Mouse (Mus musculus): ENCODE measurements around the gene Ppp3cb. TPM values are rescaled to one million over a fixed set of nuclear protein-coding genes. Genes with fewer than 3 reads are reported as not detected.
A peak's percentile ranks its signal among the peaks of the same experiment; 100 is the strongest.
"Not testable (repeated sequence)": the region's sequence is repeated elsewhere in the genome, so short reads cannot be mapped to it uniquely, and the experiment has no call there.

The Ppp3cb gene
- total RNA-seq (2017), result 55.1 and 94.1 TPM in 2 replicates

DNA sequence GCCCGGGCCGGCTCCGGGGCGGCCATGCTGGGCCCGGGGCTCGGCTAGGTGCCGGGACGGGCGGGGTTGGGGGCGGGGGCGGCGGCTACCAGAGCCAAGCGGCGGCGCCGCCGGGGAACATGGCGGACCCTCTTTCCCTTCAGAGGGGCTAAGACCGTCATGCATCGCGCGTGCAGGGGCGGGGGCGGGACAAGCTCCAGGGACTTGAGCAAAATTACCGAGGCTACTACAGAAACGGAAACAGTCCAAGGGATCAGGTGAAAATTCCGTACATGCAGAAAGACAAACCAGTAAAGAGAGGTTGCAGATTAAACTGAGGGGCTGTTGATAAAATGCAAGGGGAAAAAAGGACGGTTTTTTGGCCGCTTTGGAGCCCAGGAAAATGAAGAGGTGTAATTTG lies at the start of gene Ppp3cb:
Gene Ppp3cb, minus strand, starts transcription at position 159 of the 400 bp plus-strand sequence.
- ATAC-seq (replicated peaks; ENCODE audit: low read depth, poor library complexity, severe bottlenecking), result peak; percentile 91

DNA sequence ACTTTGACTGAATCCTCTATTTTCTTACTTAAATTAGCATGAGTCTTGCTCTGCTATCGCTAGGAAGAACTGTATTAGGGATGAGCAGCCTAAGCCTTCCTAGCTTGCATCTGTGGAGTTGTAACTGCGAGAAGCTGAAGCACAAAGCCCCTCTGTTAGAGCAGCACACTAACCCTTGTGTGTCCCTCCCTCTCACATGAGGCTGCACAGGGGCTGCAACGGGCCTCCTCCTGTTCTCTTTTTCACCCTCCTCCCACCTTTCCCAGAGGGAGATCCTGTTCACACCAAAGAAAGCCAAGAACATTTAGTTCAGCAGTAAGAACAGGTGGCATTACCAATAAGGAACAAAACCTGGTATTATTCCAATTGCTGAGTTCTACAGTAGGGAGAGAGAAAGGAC lies 49.4 kb upstream of the Ppp3cb start:
- ATAC-seq (replicated peaks; ENCODE audit: low read depth, poor library complexity, severe bottlenecking), result no peak

DNA sequence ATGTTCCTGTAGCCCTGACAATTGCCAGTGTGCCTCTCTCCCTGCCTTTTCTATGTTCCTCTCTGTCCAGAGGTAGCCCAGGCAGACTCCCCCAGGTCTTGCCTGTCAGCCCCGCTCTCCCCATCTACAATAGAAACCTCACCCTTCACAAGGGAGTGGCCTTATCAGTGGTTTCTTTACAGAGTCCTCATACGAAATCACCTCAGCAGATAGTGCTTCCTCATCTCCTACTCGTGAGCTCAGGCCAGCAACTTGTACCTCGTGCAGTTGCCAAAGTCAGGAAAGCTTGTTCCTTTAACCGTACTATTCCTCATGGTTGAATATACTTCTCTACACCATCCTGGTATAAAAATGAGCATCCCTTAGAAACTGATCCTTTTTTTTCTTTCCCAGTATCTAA lies 41.1 kb upstream of the Ppp3cb start:
- no peak for ATAC-seq (replicated peaks; ENCODE audit: low read depth, poor library complexity, severe bottlenecking)

DNA sequence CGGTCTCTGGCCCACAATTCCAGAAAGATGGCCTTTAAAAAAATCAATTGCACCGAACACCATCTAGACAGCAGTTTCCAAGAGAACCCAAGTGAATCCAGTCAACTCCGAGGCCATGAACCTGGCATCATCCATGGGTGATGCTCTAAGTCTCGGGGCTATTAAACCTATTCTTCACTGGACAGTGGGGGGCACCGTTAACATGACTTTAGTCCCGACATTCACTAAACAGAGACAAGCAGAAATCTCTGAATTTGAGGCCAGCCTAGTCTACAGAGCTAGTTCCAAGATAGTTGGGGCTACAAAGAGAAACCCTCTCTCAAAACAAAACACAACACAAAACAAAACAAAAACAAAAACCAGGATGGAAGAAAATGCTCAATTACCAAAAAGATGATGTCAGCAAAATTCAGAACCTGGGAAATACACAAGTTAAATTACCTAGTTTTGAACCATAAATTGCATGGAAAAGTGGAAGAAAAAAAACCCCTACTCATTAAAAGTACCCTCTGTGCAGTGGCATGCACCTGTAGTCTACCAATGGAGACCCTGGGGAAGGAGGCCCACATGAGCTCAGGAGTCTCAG lies 32.5 kb upstream of the Ppp3cb start:
- no peak for ATAC-seq (replicated peaks; ENCODE audit: low read depth, poor library complexity, severe bottlenecking)

DNA sequence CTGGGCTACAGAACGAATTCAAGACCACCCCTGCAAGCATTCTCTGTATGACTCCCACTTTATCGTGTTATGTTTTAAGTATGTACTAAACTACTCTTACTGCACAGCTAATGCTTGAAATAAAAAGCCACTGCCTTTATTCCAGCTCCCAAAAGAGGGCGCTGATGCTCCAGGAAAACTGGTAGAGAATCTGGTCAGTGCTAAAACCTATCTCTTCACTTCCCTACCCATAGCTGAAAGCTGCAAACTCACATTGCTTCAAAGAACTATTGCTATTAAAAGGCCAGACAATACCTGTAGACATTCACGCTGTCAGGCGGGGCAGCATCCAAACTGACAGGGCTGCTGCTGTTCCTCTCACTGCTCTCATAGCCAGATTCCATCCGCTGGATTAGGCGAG lies 29.8 kb upstream of the Ppp3cb start:
- ATAC-seq (replicated peaks; ENCODE audit: low read depth, poor library complexity, severe bottlenecking), result peak; percentile 82

DNA sequence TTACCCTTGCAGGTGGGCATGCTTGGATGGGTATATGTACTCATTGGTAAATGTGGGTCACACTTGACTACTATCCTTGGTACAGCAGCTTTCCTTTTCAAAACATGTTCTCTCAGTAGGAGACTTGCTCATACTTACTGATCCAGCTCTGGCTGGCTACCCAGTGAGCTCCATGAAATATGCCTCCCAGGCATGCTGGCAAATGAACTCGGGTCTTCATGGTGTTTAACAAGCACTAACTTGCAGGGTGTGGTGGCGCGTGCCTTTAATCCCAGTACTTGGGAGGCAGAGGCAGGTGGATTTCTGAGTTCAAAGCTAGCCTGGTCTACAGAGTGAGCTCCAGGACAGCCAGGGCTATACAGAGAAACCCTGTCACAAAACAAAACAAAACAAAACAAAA lies 26.8 kb upstream of the Ppp3cb start:
- ATAC-seq (replicated peaks; ENCODE audit: low read depth, poor library complexity, severe bottlenecking), result not testable (repeated sequence)

DNA sequence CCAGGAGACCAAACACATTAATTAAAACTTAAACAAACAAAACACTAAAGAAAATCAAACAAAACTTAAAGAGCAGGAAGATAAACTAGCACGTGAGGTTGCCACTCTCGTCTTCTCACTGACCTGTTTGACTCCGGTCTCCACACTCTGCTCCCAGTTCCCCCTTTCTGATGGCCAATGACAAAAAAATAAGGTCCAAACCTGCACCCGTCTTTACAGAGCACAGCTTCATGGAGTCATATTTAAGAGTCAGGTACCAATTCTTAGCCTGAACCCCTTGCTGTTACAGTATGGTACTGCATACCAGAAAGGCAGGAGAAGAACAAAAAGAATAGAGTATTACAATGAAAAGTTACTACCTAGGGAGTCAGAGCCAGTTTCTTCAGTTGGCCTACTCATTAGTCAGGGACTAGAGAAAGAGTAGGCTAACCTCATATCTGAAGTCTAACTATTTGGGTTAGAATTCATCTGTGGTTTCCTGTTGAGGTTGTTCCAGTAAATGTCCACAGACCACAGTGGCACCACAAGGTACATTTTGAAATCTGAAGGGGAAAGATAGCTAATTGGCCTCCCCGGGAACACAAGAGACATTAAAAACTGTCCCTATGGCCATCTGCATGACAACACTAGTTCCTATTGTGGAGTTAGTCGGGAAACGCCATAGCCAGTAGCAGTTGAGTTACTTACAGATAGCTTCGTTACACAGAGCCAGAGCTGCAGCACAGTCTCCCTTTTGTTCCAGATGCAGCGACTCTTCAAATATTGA lies 19.1 kb upstream of the Ppp3cb start:
- ATAC-seq (replicated peaks; ENCODE audit: low read depth, poor library complexity, severe bottlenecking), result peak; percentile 96

DNA sequence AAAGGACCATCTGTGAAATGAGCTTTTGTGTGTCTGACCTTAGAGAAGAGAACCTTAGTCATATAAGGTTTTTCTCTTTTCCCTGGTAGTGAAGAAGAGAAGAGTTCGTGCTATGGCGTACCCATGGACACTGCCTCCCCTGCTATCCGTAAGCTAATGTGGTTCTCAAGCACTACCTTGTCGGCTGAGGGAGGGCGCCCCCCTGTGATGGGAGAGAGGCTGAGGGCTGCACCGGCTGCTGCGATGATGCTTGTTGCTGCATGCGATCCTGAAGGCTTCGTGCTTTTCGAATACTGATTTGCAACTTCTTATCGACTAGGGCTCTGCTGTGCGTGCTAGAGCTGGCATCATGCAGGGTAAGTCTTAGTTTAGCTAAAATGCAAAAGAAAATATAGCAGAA lies 18.3 kb upstream of the Ppp3cb start:
- no peak for ATAC-seq (replicated peaks; ENCODE audit: low read depth, poor library complexity, severe bottlenecking)

DNA sequence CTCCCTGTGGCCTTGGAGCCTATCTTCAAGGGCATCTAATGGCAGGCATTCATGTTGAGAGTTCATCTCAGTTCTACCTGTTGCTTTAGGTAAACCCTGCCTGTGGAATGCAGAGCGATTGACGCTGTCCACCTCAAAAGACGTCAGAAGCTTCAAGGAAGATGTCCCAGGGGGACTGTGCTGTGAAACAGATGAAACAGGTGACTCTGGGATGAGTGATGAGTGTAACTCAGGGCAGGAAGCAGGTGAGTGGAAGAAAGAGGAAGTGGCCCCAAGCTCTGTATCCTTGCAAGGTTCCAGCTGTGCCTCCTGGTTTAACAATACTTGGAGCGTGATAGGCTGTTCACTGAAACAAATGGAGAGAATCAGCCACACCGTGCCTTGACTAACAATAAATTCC lies 15.5 kb upstream of the Ppp3cb start:
- ATAC-seq (replicated peaks; ENCODE audit: low read depth, poor library complexity, severe bottlenecking), result no peak

DNA sequence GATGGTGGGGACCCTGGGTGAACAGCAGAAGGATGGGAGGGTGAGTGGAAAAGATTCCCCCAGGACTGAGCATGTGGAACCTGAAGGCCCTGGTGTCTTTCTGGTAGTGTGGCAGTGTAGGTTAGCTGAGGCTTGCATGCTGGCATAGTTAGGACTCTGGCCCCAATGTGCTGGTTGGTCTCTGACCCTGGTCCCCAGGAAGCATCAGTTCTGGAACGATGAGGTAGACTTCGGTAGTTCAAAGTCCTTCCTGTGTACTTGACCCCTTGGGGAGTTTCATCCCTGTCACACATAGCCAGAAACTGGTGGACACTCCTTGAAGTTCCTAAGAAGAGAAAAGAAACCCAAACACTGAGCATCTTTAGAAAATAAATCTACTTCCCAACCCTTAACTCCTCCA lies 3.8 kb upstream of the Ppp3cb start:
- ATAC-seq (replicated peaks; ENCODE audit: low read depth, poor library complexity, severe bottlenecking), result no peak

DNA sequence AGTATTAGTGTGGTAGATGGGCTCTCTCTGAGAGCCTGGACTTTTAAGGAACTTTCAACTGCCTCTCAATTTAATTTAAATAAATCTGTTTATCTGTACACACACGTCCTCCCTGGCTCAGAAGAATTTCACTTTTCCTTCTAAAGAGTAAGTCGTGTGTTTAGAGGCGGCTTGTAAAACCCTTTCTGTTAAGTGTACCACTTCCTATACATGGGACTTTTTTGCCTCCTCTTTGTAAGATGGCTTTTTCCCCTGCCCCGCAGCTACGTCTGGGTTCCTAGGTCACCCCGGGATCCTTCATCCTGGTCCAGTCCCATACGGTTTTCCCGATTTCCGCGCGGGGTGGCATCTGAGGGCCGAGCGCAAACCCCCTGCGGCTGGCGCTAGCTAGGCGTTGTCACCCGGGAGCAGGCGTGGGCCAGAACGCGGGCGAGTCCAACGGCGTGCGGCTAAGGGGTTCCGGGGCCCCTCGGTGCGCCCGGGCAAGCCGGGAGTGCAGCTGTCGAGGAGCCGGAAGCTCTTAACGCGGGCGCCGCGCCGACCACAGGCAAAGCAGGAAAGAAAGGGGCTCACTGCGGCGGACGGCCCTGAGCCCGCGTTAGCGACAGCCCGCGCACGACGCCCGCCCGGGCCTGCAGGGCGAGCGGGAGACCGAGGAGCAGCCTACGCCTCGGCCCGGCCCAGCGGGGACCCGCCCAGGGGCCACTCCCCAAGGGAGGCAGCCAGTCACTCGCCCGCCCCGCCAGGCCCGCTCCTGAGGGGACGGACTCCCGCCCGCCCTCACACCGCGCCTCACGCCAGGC lies 643 bp downstream of the Ppp3cb start:
- ATAC-seq (replicated peaks; ENCODE audit: low read depth, poor library complexity, severe bottlenecking), result peak; percentile 79

DNA sequence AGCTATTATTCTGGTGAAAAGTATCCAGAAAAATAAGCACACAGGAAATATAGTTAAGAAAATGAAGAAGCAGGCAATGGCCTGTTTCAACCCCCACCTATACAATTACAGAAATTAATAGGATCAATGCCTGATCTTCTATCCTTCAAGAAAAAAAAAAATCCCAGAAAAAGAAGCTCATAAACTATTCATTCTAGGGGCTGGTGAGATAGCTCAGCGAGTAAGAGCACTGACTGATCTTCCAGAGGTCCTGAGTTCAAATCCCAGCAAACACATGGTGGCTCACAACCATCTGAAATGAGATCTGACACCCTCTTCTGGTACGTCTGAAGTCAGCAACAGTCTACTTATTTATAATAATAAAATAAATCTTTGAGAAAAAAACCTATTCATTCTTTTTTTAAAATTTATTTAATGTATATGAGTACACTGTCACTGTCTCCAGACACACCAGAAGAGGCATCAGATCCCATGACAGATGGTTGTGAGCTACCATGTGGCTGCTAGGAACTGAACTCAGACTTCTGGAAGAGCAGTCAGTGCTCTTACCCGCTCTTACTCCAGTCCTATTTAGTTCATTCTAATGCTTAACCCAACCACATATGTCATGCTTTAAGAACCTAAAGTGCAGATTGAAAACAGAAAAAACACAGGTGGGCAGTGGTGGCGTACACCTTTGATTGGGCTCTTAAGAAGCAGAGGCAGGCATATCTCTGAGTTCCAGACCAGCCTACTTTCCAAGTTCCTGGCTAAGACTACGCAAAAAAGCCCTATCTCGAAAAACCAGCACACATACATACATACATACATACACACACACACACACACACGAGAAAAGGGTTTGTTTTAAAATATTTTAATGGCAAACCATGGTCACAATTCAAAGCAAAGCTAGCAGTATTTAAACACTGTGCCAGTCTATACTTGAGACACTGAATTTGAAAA lies 1.6 kb downstream of the Ppp3cb start:
- ATAC-seq (replicated peaks; ENCODE audit: low read depth, poor library complexity, severe bottlenecking), result no peak

DNA sequence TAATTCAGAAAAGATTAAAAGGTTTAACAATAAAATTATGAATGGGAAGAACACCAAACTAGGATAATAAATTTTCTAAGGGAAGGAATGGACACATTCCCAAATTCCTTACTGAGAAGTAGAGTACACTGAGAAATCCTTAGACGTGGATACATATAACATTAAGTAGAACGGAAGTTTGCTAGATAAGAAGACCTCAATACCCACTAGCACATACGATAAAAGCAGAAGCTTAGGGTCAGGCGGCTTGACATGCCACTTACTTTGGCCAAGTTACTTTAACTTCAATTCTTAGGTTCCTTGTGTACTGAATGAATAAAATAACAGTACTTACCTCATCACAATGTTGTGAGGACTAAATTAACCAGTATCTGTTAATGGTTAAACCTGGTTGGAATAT lies 16.7 kb downstream of the Ppp3cb start:
- ATAC-seq (replicated peaks; ENCODE audit: low read depth, poor library complexity, severe bottlenecking), result no peak

DNA sequence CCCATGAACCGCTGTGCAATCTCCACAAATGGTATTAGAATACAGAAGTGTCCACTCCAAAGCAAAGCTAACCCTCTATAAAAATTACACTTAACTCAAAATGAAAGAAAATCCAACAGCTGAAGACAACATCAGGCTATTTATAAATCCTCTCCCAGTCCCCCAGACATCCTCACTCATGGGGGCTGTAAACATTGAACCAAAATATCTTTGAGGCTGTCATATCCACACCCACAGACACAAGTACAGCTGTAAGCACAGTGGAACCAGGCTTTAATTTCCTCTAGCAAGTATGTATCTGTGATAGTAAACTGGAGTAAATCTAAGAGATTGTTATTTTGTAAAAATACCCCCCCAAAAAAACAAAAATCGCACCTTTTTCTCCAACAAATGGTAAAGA lies 26.2 kb downstream of the Ppp3cb start:
- ATAC-seq (replicated peaks; ENCODE audit: low read depth, poor library complexity, severe bottlenecking), result no peak

DNA sequence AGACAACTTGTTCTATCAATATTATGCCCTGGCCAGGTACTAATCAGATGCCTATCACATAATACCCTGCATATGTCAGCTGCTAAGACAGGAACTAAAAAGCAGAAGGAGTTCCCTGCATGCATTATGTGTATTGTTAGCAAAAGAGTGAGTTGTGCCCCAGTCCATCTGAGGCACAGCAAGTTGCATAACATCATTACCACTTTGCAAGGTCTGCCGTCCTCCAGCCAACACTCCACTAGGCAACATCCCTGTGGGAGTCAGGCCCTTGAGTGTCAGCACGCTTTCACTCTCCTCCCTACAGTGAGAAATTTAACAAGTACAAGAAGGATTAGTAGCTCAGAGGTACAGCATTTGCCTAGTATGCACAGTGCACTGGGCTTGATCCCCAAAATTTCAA lies 37.9 kb downstream of the Ppp3cb start:
- ATAC-seq (replicated peaks; ENCODE audit: low read depth, poor library complexity, severe bottlenecking), result no peak

DNA sequence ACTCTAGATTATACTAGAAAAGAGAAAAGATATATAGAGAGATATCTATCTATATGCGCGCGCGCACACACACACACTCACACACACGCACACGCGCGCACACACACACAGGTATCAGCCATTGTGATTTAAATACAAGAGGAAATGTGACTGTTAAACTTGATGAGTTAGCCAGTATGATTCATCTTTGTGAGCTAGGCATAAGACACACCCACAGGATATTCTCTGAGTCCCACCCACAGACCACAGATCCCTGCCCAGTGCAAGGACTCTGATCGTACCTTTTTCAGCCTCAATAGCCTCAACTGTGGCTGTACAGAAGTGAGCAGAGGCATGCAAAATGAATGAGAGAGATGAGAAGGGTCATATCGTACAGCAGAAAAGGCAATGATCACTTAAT lies 43.4 kb downstream of the Ppp3cb start:
- peak; percentile 90 for ATAC-seq (replicated peaks; ENCODE audit: low read depth, poor library complexity, severe bottlenecking)

DNA sequence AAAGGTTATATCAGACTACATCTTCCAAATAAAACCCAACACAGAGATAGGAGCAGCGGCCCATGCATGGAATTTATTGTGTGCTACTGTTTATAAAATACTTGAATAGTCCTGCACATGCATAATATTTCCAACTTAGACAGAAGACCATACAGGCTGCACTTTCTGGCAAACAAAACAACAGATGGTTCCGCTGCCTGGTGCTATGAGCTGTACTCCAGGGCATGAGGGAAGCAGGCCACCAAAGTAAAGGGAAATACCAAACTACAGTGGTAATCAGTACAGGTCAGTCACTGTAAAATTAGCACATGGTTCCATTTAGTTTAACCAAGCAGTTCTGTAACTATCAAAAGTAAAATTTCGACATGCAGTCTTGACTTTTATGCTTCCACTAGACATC lies 46.4 kb downstream of the Ppp3cb start:
- no peak for ATAC-seq (replicated peaks; ENCODE audit: low read depth, poor library complexity, severe bottlenecking)

DNA sequence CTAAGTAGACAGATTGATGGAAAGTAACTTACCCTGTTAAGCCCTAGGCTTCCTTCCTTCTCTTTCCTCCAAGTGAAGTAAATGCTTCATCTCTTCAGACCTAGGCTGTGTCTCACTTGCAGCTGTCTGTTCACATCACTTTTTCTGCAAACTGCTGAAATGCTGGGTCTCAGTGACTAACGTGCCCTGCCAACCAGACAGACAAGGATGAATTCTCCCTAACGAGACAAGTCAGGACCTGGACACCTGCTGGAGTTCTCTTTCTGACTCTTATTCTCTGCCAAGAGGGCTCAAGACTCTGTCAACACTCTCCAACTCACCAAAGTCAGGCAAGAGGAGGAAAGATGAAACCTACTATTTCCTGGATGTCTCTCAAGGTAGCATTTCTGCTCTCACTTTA lies 49.8 kb downstream of the Ppp3cb start, which contains the start of gene Mss51:
Gene Mss51, minus strand, starts transcription at position 299 of the 400 bp plus-strand sequence.
- ATAC-seq (replicated peaks; ENCODE audit: low read depth, poor library complexity, severe bottlenecking), result no peak

DNA sequence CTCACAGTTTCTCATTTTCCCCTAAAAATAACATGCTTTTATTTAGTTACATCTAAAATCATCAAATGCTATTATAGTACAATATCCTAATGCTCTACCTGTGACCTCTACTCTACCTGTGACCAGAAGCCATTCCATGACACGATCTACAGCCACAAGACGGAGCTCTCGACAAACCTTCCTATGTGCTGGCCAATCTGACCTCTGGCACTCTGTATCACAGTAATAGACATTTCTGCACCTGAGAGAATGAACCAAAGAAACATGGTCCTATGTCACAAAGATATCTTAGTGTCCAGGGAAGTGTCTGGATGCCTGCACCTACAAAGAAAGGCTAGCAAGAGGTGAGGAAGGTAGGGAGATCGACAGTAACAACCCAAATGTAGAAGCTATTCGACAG lies 60.3 kb downstream of the Ppp3cb start:
- ATAC-seq (replicated peaks; ENCODE audit: low read depth, poor library complexity, severe bottlenecking), result no peak

Data from common myeloid progenitor, adult 5-6 weeks (primary cell).